Mouse (Mus musculus) cortical plate, adult 2 months (tissue): ENCODE data around the gene Fbxw2.

Source experiments
- CTCF ChIP-seq: fragments of 200-500 bp; IDR thresholded peaks from 2 replicates; pipeline ENCODE4 v1.5.1; 2011; ENCODE audit warnings: mild to moderate bottlenecking, control low read depth, low read length; ENCODE audit not compliant: insufficient read depth; ENCODE audit errors: extremely low read depth
- POLR2A ChIP-seq: fragments of 200-500 bp; IDR thresholded peaks from 2 replicates; pipeline ENCODE4 v1.6.1; 2011; ENCODE audit warnings: mild to moderate bottlenecking, low read length, control low read depth; ENCODE audit not compliant: insufficient read depth; ENCODE audit errors: extremely low read depth

- TF ChIP-seq CTCF (no peak), POLR2A (no peak)
Measured at GRCm38 (mm10) chr2:34770049-34770448, 56.1 kb downstream of the Fbxw2 start.
